31 mouse cellular contexts compared by ENCODE assay signal in genomic region chr12:10480781-10481180, GRCm38 (mm10).
"Had no signal": no experiment of that assay in that cellular context is flagged by ENCODE, and none has a peak within 500 bp of the region (broad histone marks: within the 10 kb centered on the region; RNA-seq: fewer than 3 reads in every experiment).

No protein-coding gene starts in this region.

- H3K27me3 ChIP-seq: limb, embryonic 12.5 days; limb, embryonic 13.5 days; limb, embryonic 15.5 days; liver, embryonic 12.5 days; liver, embryonic 13.5 days; liver, embryonic 15.5 days; lung, embryonic 15.5 days; megakaryocyte, embryonic 14.5 days; midbrain, embryonic 12.5 days; midbrain, embryonic 13.5 days; midbrain, embryonic 15.5 days; neural tube, embryonic 12.5 days; neural tube, embryonic 13.5 days had no signal

- DNase-seq: left cerebral cortex, postnatal 4 days; liver; liver, embryonic 13.5 days; liver, postnatal 0 days; lung, adult 18-20 months; lung, adult 2 months; lung, postnatal 14 days; lung, postnatal 36 days; lung, postnatal 4 days; midbrain, embryonic 14.5 days had no signal

- H3K9me3 ChIP-seq: limb, embryonic 10.5 days; limb, embryonic 12.5 days; limb, embryonic 13.5 days; limb, embryonic 15.5 days; liver, embryonic 12.5 days; liver, embryonic 13.5 days; liver, embryonic 15.5 days; lung, embryonic 15.5 days; megakaryocyte, embryonic 14.5 days; midbrain, embryonic 10.5 days; midbrain, embryonic 12.5 days; midbrain, embryonic 13.5 days; midbrain, embryonic 15.5 days; neural tube, embryonic 12.5 days; neural tube, embryonic 13.5 days had no signal

- H3K36me3 ChIP-seq: limb, embryonic 10.5 days; limb, embryonic 12.5 days; limb, embryonic 13.5 days; limb, embryonic 15.5 days; liver, embryonic 12.5 days; liver, embryonic 13.5 days; liver, embryonic 15.5 days; lung, embryonic 15.5 days; midbrain, embryonic 10.5 days; midbrain, embryonic 12.5 days; midbrain, embryonic 13.5 days; midbrain, embryonic 15.5 days; neural tube, embryonic 12.5 days; neural tube, embryonic 13.5 days had no signal

- ATAC-seq: liver, embryonic 12.5 days; liver, postnatal 0 days; lung, postnatal 0 days; midbrain, embryonic 13.5 days; midbrain, embryonic 15.5 days; midbrain, embryonic 16.5 days had no signal

- H3K4me3 ChIP-seq: limb, embryonic 10.5 days; limb, embryonic 12.5 days; limb, embryonic 13.5 days; limb, embryonic 15.5 days; liver, embryonic 12.5 days; liver, embryonic 13.5 days; liver, embryonic 15.5 days; lung, embryonic 15.5 days; megakaryocyte, embryonic 14.5 days; midbrain, embryonic 10.5 days; midbrain, embryonic 12.5 days; midbrain, embryonic 13.5 days; midbrain, embryonic 15.5 days; myocyte; neural tube, embryonic 12.5 days; neural tube, embryonic 13.5 days had no signal

- H3K27ac ChIP-seq: limb, embryonic 10.5 days; limb, embryonic 12.5 days; limb, embryonic 13.5 days; limb, embryonic 15.5 days; liver, embryonic 12.5 days; liver, embryonic 13.5 days; liver, embryonic 14.5 days; liver, embryonic 15.5 days; lung, embryonic 15.5 days; macrophage; midbrain, embryonic 10.5 days; midbrain, embryonic 12.5 days; midbrain, embryonic 13.5 days; midbrain, embryonic 15.5 days; neural tube, embryonic 12.5 days; neural tube, embryonic 13.5 days had no signal

- H3K9ac ChIP-seq: limb, embryonic 12.5 days; limb, embryonic 13.5 days; limb, embryonic 15.5 days; liver, embryonic 12.5 days; liver, embryonic 13.5 days; liver, embryonic 14.5 days; liver, embryonic 15.5 days; liver, postnatal 0 days; lung, embryonic 15.5 days; midbrain, embryonic 12.5 days; midbrain, embryonic 13.5 days; midbrain, embryonic 15.5 days; neural tube, embryonic 12.5 days; neural tube, embryonic 13.5 days had no signal

- H3K4me2 ChIP-seq: limb, embryonic 12.5 days; limb, embryonic 13.5 days; limb, embryonic 15.5 days; liver, embryonic 11.5 days; liver, embryonic 12.5 days; liver, embryonic 13.5 days; liver, embryonic 15.5 days; lung, embryonic 15.5 days; midbrain, embryonic 11.5 days; midbrain, embryonic 12.5 days; midbrain, embryonic 13.5 days; midbrain, embryonic 15.5 days; neural tube, embryonic 12.5 days; neural tube, embryonic 13.5 days had no signal

- H3K4me1 ChIP-seq: limb, embryonic 10.5 days; limb, embryonic 12.5 days; limb, embryonic 13.5 days; limb, embryonic 15.5 days; liver, embryonic 12.5 days; liver, embryonic 13.5 days; liver, embryonic 15.5 days; lung, embryonic 15.5 days; megakaryocyte, embryonic 14.5 days; midbrain, embryonic 10.5 days; midbrain, embryonic 12.5 days; midbrain, embryonic 13.5 days; midbrain, embryonic 15.5 days; neural tube, embryonic 12.5 days; neural tube, embryonic 13.5 days had no signal
